Mouse (Mus musculus): Measurements from ENCODE around the gene 0610037L13Rik.

Gene 0610037L13Rik

GRCm38 (mm10) chr4:107921152-107921695 is 31.6 kb downstream of the 0610037L13Rik start:
- no peak for DNase-seq

DNA sequence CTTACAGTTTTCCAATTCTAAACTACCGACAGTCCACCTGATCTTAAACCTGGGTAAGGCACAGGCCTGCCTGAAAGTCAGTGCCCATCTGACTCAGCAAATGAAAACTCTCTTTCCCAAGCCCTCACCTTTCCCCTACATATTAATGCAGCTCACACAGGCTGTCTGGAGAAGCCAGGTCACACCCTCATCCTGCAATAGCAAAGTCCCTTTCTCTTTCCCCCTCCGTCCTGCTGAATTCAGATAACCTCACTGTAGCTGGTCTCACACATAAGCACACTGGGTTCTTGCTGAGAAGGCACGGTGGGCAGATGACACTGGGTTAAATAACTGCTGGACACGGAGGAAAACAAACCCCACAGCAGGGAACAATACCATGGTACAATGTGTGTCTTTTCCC is 32.3 kb downstream of the 0610037L13Rik start:
- no peak for DNase-seq

DNA sequence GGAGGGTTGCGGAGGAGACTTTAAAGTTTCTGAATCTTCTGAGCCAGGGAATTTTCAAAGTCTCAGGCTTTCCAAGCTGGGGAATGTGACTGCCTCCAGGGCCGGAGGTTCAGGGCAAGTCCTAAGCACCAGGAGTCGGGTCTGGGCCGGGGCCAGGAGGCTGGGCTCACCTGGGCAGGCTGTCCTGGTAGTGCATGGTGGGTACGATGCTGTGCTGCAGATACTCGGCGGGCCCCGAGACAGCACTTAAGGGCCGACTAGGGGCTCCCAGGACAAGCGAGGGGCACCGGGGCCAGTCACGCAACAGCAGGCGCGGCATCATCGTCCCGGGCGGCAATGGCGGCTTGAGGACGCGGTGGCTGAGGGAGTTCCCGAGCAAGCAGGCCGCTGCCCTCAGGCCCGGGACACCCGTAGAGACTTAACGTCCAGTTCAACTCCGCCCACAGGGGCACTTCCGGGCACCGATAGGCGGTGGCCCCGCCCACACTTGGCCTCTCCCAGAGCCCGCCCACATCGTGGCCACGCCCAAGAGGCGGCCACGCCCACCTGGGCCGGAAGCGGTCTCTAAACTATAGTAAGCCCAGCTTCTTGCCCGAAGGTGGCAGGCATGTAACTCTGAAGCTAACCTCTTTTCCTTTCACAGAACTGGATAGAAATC is 33.7 kb downstream of the 0610037L13Rik start, which contains the start of gene Cpt2:
Gene Cpt2, minus strand, starts transcription at position 466 of the 658 bp plus-strand sequence.
- DNase-seq, result peak; percentile 80 to 89

DNA sequence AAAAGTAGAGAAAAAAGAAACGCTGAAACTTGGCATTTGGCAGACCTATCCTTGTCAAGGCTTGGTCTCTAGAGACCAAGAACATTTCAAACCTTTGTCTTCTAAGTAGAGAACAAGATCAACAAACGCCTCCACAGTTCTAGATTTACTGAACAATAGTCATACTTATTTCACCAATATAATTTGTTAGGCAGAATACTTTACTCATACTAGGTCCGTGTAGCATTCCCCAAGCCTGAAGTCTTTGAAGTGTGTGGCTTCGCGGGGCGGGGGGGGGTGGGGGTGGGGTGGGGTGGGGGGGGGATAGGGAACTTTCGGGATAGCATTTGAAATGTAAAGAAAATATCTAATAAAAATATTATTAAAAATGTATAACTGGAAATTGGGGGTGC is 34.2 kb downstream of the 0610037L13Rik start:
- no peak for DNase-seq

- no peak for DNase-seq
Observed at GRCm38 (mm10) chr4:107928269-107928668, 38.7 kb downstream of the 0610037L13Rik start.

DNA sequence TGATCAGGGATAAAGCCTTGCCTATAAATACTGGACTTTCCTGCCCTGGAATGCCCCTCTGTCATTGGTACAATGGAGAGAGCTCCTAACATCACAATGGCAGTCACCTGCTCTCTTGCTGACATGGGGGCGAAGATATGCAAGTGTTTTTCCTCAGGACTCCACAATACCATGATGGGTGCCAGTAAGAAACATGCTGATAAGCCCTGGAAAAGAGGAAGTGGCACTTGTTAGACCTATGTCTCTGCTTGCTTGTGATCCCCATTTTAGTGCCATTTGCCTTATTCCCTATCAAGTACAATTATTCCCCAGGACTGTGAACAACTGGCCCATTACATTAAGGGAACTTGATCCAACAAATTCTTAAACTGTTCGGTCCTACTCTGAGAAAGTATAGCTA is 39.1 kb downstream of the 0610037L13Rik start:
- no peak for DNase-seq

- no peak for DNase-seq
Observed at GRCm38 (mm10) chr4:107931453-107931852, 41.8 kb downstream of the 0610037L13Rik start.

- no peak for DNase-seq
Observed at GRCm38 (mm10) chr4:107933239-107933638, 43.6 kb downstream of the 0610037L13Rik start.

GRCm38 (mm10) chr4:107935254-107935653 is 45.6 kb downstream of the 0610037L13Rik start:
- no peak for DNase-seq

GRCm38 (mm10) chr4:107937338-107937737 is 47.7 kb downstream of the 0610037L13Rik start:
- DNase-seq, result peak; percentile 73 to 86

GRCm38 (mm10) chr4:107938124-107938523 is 48.5 kb downstream of the 0610037L13Rik start:
- peak in 1 of 2 experiments; percentile 30 for DNase-seq

DNA sequence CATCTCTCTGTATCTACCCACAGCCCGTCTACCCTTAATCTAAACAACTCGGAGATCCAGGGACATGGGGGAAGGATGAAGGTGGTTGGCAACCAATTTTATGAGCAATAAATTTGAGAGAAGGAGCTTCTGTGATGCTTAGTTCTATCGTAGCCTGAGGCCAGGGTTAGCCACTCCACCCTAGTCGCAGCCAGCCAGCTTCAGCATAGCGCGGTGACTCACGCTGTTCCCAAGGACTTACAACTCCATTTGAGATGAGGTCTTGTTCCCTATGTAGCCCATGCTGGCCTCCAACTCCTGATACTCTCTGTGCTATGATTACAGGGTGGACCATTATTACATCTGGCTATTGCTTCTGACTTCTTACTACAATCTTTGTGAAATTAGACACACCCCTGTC is 53.1 kb downstream of the 0610037L13Rik start:
- DNase-seq, result no peak

GRCm38 (mm10) chr4:107944141-107944540 is 54.5 kb downstream of the 0610037L13Rik start:
- peak in 1 of 2 experiments; percentile 47 for DNase-seq
